Mouse (Mus musculus) thymus, adult 2 months (tissue): Measurements from ENCODE around the gene Gm17677. TPM values are rescaled to one million over a fixed set of nuclear protein-coding genes. Genes with fewer than 3 reads are reported as not detected.

Source experiments
- DNase-seq: peaks from one replicate; pipeline ENCODE4 v3.0.0; 2021
- H3K27ac ChIP-seq: fragments of 200-500 bp; 2 replicates; pipeline ENCODE4 v1.5.1; 2012; ENCODE audit warnings: low read length, control low read depth; ENCODE audit not compliant: control insufficient read depth, insufficient read depth
- H3K27me3 ChIP-seq: fragments of 200-500 bp; 2 replicates; pipeline ENCODE4 v1.6.1; 2012; ENCODE audit warnings: mild to moderate bottlenecking, low read length, moderate library complexity, mixed read lengths; ENCODE audit not compliant: control insufficient read depth, insufficient read depth
- H3K36me3 ChIP-seq: fragments of 200-500 bp; 2 replicates; pipeline ENCODE4 v1.6.1; 2012; ENCODE audit warnings: mild to moderate bottlenecking, low read length, moderate library complexity; ENCODE audit not compliant: control insufficient read depth, insufficient read depth
- H3K4me1 ChIP-seq: fragments of 200-500 bp; replicated peaks from 2 replicates; pipeline ENCODE4 v1.6.1; 2012; ENCODE audit warnings: low read length; ENCODE audit not compliant: control insufficient read depth, insufficient read depth
- H3K4me3 ChIP-seq: fragments of 200-500 bp; 2 replicates; pipeline ENCODE4 v1.5.1; 2012; ENCODE audit warnings: mild to moderate bottlenecking, low read length, control low read depth, moderate library complexity; ENCODE audit not compliant: control insufficient read depth, insufficient read depth
- CTCF ChIP-seq: fragments of 200-500 bp; IDR thresholded peaks from 2 replicates; pipeline ENCODE4 v1.5.1; 2012; ENCODE audit warnings: mild to moderate bottlenecking, control low read depth, low read length, moderate library complexity, borderline replicate concordance; ENCODE audit not compliant: control insufficient read depth, poor library complexity, insufficient read depth; ENCODE audit errors: extremely low read depth
- POLR2A ChIP-seq: fragments of 200-500 bp; IDR thresholded peaks from 2 replicates; pipeline ENCODE4 v1.6.1; 2012; ENCODE audit warnings: mild to moderate bottlenecking, low read length, control low read depth, moderate library complexity; ENCODE audit not compliant: control insufficient read depth, poor library complexity, insufficient read depth; ENCODE audit errors: extremely low read depth
- WGBS: fragments of 180-500 bp; shearing (Covaris S2); methylation state at CpG from one replicate; pipeline ENCODE4 v1.1.7; 2018; 5-methylcytosine and 5-hydroxymethylcytosine counted together
- polyA plus RNA-seq: library from polyadenylated mRNA; depleted of rRNA; stranded (reverse); fragments of >200 nt; gene quantifications from 2 replicates; pipeline ENCODE4 v1.2.3, GENCODE M21; 2012; rRNA removed

Gm17677 gene
- not detected in 2 replicates for polyA plus RNA-seq

DNA sequence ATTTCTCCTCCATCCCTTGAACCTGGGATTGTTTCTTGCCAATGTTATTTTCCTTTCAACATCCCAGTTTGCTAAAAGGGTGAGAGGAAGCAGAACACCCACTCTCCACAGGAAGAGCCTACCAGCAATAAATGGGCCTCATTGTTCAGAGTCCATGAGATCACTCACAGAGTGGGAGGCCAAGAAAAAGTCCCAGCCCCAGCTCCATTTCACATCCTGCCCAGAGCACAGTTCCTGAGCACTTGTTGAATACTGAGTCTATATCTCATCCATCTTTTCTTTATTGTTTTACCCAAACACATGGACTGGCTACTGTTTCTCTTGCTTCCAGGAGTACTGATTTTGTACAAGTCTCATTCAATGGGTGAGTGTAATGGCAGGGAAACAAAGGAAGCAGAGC lies at the start of gene Gm17677:
Gene Gm17677, plus strand, starts transcription at position 301 of the 400 bp plus-strand sequence.
- DNase-seq, result no peak
- H3K4me3 ChIP-seq, result no peak within 1 kb of the TSS
- no peaks in the 10 kb centered on the region for H3K4me1 ChIP-seq
- no peak within 1 kb of the TSS for H3K27ac ChIP-seq
- H3K36me3 ChIP-seq, result no peaks in the 10 kb centered on the region
- TF ChIP-seq POLR2A (no peak), CTCF (no peak)
- no peaks in the 10 kb centered on the region for H3K27me3 ChIP-seq

DNA sequence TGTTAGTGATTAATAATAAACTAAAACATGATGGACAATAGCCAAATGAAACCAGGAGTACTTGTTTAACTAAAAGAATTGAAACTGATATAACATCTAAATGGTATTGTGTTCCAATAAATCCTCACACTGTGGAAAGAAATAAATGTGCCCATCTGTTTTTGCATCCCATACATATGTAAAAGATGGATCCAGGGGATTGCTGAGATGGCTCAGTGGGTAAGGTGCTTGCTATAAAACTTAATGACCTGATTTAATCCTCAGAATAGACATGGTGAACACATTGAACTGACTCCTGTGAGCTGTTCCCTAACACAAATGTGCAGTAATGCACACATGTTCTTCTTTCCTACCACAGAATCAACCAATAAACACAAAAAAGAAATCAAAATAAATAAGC lies 48.9 kb upstream of the Gm17677 start:
- H3K4me3 ChIP-seq, result no peak overlapping the region
- DNase-seq, result no peak
- no peaks in the 10 kb centered on the region for H3K36me3 ChIP-seq
- H3K4me1 ChIP-seq, result no peaks in the 10 kb centered on the region
- H3K27me3 ChIP-seq, result no peaks in the 10 kb centered on the region
- TF ChIP-seq POLR2A (no peak), CTCF (no peak)
- H3K27ac ChIP-seq, result no peak overlapping the region

DNA sequence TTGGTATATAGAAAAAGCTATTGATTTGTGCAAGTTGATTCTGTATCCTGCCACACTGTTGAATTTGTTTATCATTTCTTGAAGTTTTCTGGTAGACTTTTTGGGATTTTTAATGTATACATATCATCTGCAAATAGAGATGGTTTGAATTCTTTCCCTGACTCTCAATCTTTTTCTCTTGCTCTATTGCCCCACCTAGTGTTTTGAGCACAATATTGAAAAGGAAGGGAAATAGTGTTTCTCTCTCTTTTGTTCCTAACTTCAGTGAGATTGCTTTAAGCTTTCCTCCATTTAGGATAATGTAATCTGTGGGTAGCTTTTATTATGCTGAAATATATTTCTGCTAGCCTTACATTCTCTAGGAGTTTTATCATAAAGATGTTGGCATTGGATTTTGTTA lies 33.6 kb upstream of the Gm17677 start:
- Histone ChIP-seq H3K4me3 (no peak overlapping the region), H3K27ac (no peak overlapping the region), H3K4me1 (no peaks in the 10 kb centered on the region), H3K27me3 (no peaks in the 10 kb centered on the region), H3K36me3 (no peaks in the 10 kb centered on the region)
- no peak for TF ChIP-seq CTCF
- no peak for TF ChIP-seq POLR2A
- DNase-seq, result no peak

DNA sequence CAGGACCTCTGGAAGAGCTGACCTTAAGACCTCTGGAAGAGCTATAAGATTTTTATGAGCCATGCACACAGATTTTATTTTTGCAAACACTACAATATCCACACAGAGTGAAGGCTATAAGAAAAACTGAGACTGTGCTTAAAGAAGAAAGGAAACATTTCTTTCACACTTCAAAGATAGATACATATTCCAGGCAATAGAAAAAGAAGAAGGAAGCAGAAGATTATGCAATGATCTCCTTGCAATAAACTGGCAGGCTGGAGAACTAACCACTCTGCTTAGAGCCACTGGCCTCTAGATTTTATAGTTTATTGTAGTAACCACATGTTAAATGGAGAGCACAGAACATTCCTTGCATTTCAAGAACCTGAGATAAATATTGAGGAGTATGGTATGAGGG lies 16.0 kb downstream of the Gm17677 start:
- no peak for TF ChIP-seq POLR2A
- no peak for TF ChIP-seq CTCF
- Histone ChIP-seq H3K27ac (no peak overlapping the region), H3K36me3 (no peaks in the 10 kb centered on the region), H3K4me1 (no peaks in the 10 kb centered on the region), H3K4me3 (no peak overlapping the region), H3K27me3 (no peaks in the 10 kb centered on the region)
- no peak for DNase-seq

DNA sequence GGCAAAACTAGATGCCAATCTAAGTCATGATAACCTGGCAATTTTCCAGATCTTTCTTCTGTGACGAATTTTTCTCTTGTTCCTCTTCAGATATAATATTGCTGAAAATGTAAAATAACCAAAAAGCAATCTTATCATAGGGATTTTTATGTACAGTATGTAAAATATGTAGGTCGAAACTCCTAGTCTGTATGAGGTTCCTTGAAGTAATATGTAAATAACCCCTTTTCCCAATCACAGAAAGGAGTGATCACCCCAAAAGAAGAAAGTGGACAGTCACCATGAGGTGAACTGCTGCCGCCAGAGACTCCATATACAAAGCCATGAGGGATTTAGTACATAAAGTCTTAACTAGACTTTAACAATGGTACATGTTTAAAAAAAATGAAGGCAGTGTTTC lies 37.2 kb downstream of the Gm17677 start, which contains the start of gene Gm17727:
Gene Gm17727, minus strand, starts transcription at position 101 of the 400 bp plus-strand sequence.
- Histone ChIP-seq H3K4me1 (no peaks in the 10 kb centered on the region), H3K4me3 (no peak within 1 kb of the TSS), H3K36me3 (no peaks in the 10 kb centered on the region), H3K27me3 (no peaks in the 10 kb centered on the region), H3K27ac (no peak within 1 kb of the TSS)
- 66% methylated on average over 3 of the region's 3 CpGs for WGBS
- TF ChIP-seq POLR2A (no peak), CTCF (no peak)
- DNase-seq, result no peak

DNA sequence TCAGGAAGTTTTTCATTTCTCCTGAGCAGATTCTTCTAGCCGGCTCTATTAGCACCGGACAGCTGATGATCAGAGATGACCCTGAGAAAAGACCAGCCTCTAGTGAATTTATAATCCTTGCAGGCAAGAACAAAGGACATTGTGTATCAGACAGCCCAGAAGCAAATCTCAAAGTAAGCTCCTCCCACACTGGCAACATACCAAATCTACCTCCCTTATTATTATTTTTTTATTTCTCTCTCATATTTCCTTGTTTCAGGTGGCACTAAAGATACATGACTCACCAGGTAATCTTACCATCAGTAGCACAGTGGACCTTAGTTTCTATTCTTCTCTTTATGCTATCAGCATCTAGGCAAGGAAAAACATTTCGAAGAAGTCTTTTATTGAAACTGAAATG lies 49.2 kb downstream of the Gm17677 start, which contains the start of the genes Gm27235 and D730048I06Rik:
Gene Gm27235, minus strand, starts transcription at position 101 of the 400 bp plus-strand sequence.
Gene D730048I06Rik, minus strand, starts transcription at position 112 of the 400 bp plus-strand sequence.
- Histone ChIP-seq H3K27me3 (no peaks in the 10 kb centered on the region), H3K4me3 (no peak within 1 kb of the TSS), H3K36me3 (no peaks in the 10 kb centered on the region), H3K4me1 (no peaks in the 10 kb centered on the region), H3K27ac (no peak within 1 kb of the TSS)
- WGBS, result 97% methylated on average over 3 of the region's 3 CpGs
- DNase-seq, result no peak
- TF ChIP-seq CTCF (no peak), POLR2A (no peak)

Other genes starting within 250 kb of the Gm17677 start
- gene Gm1113, start 222.8 kb upstream of the Gm17677 start, polyA plus RNA-seq, result not detected in 2 replicates
- gene Ddx25, start 182.5 kb upstream of the Gm17677 start, polyA plus RNA-seq, result 0.03 and 0.08 TPM in 2 replicates
- 4.7 and 6.1 TPM in 2 replicates for gene Pus3, start 182.5 kb upstream of the Gm17677 start, polyA plus RNA-seq
- 0.33 and 0.49 TPM in 2 replicates for gene Pate2, start 170.8 kb upstream of the Gm17677 start, polyA plus RNA-seq
- gene Hyls1, start 170.7 kb upstream of the Gm17677 start, polyA plus RNA-seq, result 4.8 and 4.9 TPM in 2 replicates
- not detected in 2 replicates for gene Pate4, start 129.1 kb upstream of the Gm17677 start, polyA plus RNA-seq
- gene Pate3, start 92.8 kb upstream of the Gm17677 start, polyA plus RNA-seq, result not detected in 2 replicates
- not detected in 2 replicates for gene Pate1, start 53.7 kb upstream of the Gm17677 start, polyA plus RNA-seq
- not detected in 2 replicates for gene Gm17727, start 37.1 kb downstream of the Gm17677 start, polyA plus RNA-seq
- gene Gm27235, start 49.1 kb downstream of the Gm17677 start, polyA plus RNA-seq, result not detected in 2 replicates
- not detected in 2 replicates for gene D730048I06Rik, start 49.1 kb downstream of the Gm17677 start, polyA plus RNA-seq
- gene 9230110F15Rik, start 103.1 kb downstream of the Gm17677 start, polyA plus RNA-seq, result not detected in 2 replicates
- gene 9230113P08Rik, start 167.4 kb downstream of the Gm17677 start, polyA plus RNA-seq, result not detected in 2 replicates